Mouse (Mus musculus) spleen, adult 18-20 months (tissue): ENCODE measurements around the gene Tmem270.
A peak's percentile ranks its signal among the peaks of the same experiment; 100 is the strongest.
"Not testable (repeated sequence)": the region's sequence is repeated elsewhere in the genome, so short reads cannot be mapped to it uniquely, and the experiment has no call there.

Experiments
- DNase-seq, 2 experiments: peaks; one replicate each; pipeline ENCODE4 v3.0.0; 2022; ENCODE audit warnings: mixed read lengths in 2 of 2

Tmem270 gene

GRCm38 (mm10) chr5:134906633-134907032 lies at the start of gene Tmem270:
Tmem270 (minus strand) TSS chr5:134906733.
- no peak for DNase-seq

DNA sequence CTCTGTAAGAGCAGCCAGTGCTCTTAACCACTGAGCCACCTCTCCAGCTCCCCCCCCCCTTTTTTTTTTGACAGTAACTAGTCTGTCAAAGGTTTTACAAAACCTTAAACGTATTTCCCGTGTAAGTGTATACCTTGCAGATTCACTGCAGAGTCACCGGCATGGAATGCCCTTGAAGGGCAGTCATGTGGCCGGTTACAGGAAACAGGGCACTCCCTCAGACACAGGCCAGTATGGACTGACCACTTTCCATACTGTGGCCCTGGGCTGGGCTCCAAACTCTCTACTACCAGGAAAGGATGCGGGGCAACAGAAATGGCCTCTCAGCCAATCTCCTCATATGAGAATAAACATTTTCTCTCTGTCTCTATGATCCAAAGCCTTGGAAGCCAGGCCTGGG lies 49.0 kb upstream of the Tmem270 start:
- no peak for DNase-seq

DNA sequence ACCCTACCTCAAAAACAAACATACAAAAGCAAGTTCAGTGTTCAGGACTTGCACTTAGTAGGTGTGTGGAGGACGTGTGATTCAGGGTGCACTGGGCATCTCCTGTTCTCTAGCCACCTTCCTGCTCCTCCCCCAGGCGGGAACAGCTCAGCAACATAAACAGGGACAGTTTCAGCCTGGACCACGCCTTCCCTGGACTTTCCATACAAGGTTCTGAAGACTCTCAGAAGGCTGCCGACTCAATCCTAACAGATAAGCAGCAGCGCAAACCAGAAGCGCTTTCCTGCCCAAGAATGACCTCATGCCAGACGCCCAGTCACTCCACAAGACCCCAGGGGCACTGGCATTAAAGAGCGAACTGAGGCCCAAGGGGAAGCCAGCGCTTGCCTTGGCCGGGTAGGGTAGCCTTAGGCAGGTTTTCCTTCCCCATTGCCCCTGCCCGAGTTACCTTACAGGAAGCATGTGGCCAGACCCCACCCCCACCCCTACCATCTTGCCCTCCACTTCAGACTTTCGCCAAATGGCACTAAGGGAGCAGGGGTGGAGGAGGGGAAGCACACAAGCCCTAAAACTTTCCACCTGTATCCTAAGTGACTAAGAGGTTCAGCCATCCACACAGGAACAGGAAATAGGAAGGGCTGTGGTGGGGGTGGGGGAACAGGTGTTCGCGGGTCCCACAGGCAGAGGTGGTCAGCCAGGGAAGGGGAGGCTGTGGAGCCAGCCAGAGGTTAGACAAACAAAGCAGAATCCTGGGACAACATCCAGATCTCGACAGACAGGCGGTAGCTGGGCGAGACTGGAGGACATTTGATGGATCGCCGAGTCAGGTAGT lies 44.7 kb upstream of the Tmem270 start:
- no peak for DNase-seq

DNA sequence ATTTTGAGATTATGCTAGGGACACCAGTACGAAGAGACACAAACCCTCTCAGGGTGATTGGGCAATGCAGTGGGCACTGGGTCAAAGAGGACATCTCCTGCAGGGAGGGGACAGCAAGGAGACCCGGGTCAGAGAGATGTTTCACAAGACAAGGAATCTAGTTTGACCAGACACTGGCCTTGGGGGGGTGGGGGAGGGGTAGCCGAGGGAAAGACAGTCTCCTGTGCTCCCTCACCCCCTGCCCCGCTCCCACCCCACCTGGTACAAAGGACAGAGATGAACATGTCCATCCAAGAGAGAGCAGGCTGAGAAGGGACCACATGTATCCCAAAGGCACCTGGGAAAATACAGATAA lies 41.5 kb upstream of the Tmem270 start:
- no peak for DNase-seq

GRCm38 (mm10) chr5:134947420-134948084 lies 41.0 kb upstream of the Tmem270 start:
- no peak for DNase-seq

DNA sequence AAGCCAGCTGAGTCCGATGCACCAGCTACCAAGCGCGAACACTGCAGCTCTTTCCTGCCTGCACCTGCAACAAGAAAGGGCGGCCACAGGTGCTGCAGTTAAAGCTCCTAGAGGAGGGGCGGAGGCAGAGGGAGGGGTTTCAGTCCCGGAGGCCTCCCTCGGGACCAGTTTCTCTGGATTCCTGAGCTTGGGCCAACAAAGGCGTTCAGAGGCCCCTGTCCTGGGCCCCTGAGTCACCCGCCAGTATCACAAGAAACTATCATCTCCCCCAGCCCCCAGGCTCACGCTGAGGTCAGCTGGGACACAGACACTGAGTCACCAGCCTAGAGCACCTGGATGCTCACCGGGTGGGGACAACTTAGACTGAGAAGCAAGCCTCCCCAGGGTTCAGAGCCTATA lies 40.3 kb upstream of the Tmem270 start, which contains the start of gene Cldn4:
TSS of gene Cldn4 (minus strand) at position 78 of the 399 bp plus-strand sequence.
- no peak for DNase-seq

DNA sequence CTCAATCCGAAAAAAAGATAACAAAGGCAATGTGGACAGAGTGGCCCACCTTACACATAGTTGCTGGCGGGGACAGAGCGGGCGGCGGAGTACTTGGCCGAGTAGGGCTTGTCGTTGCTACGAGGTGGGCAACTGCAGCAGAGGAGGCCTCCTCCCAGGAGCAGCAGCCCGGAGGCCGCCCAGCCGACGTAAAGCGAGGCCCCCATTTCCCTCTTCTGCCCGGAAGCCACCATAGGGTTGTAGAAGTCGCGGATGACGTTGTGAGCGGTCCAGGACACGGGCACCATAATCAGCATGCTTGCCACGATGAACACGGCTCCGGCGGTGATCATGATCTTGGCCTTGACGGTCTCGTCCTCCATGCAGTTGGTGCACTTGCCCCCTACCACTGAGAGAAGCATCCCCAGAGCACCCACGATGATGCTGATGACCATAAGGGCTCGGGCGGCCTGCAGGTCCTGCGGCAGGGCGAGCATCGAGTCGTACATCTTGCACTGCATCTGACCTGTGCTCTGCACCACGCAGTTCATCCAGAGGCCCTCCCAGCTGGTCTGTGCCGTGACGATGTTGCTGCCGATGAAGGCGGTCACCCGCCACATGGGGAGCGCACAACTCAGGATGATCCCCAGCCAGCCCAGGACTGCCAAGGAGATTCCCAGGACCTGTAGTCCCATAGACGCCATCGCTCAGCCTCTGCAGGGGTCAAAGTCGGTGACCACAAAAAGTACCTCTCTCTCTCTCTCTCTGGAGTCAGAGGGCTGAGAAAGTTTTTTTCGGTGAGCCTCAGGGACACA lies 39.7 kb upstream of the Tmem270 start:
- no peak for DNase-seq

- DNase-seq, result no peak
These were observed 38.9 kb upstream of the Tmem270 start for GRCm38 (mm10) chr5:134945266-134945959.

DNA sequence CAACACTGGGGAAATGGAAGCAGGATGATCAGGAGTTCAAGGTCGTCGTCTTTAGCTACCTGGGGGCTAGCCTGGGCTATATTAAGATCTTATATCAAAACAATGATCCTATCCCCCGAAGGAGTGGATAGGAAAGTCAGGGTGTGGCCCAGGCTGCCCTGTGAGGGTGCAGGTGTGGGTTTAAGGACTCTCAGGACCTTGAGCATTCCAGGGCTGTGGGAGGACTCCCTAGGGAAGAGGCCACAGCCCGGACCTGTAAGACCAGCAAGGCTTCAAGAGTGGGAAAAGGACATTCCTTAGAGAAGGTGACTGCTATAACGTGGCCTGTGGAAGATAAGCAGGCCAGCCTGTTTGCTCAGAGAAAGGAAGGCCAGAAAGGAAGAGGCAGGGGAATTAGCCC lies 37.6 kb upstream of the Tmem270 start:
- DNase-seq, result no peak

- no peak for DNase-seq
These were observed 36.2 kb upstream of the Tmem270 start for GRCm38 (mm10) chr5:134942740-134943139.

- DNase-seq, result no peak
These were observed 35.1 kb upstream of the Tmem270 start for GRCm38 (mm10) chr5:134941472-134942209.

GRCm38 (mm10) chr5:134939554-134939953 lies 33.0 kb upstream of the Tmem270 start:
- DNase-seq, result not testable (repeated sequence)

- DNase-seq, result no peak
These were observed 32.5 kb upstream of the Tmem270 start for GRCm38 (mm10) chr5:134939069-134939468.

DNA sequence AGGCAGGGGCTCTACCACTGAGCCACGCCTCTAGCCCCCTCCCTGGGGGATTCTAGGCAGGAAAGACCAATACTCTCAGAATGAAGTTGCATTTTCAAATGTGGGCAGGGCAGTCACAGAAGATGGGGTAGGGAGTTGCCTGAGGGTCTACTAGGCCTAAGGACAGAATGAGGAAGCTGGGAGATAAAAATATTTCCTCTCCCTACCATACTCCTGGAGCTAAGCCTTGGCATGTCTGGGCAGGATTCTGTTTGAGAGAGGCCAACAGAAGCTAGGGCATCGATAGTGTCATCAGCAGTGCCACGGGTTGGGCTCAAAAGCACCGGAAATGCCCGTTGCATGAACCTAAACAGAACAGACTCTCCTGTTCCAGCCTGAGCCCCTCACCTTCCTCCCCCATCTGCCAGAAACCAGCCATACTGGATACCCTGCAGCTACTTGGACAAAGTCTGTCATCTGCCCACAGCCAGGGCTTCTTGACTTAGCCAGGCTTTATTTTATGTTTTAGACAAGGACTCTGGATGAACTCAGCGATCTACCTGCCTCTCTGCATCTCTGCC lies 30.2 kb upstream of the Tmem270 start:
- DNase-seq, result no peak

GRCm38 (mm10) chr5:134936051-134936450 lies 29.5 kb upstream of the Tmem270 start:
- DNase-seq, result no peak

GRCm38 (mm10) chr5:134934666-134935065 lies 28.1 kb upstream of the Tmem270 start:
- DNase-seq, result no peak

DNA sequence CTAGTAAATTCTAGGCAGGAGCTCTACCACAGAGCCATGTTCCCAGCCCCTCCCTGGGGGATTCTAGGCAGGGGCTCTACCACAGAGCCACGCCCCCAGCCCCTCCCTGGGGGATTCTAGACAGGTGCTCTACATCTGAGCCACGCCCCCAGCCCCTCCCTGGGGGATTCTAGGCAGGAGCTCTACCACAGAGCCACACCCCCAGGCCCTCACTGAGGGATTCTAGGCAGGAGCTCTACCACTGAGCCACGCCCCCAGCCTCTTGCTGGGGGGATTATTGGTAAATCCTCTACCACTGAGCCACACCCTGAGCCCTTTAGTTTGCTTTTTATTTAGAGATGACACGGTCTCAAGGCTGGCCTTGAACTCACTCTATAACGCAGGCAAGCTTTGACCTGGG lies 27.2 kb upstream of the Tmem270 start:
- not testable (repeated sequence) for DNase-seq

- peak; percentile 7 to 16 for DNase-seq
These were observed 26.7 kb upstream of the Tmem270 start for GRCm38 (mm10) chr5:134933281-134933680.

- DNase-seq, result peak; percentile 20 to 43
These were observed 26.4 kb upstream of the Tmem270 start for GRCm38 (mm10) chr5:134932903-134933276.

- peak; percentile 67 to 82 for DNase-seq
These were observed 25.8 kb upstream of the Tmem270 start, which contains the start of gene Mettl27 for GRCm38 (mm10) chr5:134932179-134932902. Mettl27 (plus strand) TSS chr5:134932368.

- DNase-seq, result no peak
These were observed 23.5 kb upstream of the Tmem270 start for GRCm38 (mm10) chr5:134929988-134930387.
